Mouse (Mus musculus): ENCODE data around the gene Trpm3.

DNA sequence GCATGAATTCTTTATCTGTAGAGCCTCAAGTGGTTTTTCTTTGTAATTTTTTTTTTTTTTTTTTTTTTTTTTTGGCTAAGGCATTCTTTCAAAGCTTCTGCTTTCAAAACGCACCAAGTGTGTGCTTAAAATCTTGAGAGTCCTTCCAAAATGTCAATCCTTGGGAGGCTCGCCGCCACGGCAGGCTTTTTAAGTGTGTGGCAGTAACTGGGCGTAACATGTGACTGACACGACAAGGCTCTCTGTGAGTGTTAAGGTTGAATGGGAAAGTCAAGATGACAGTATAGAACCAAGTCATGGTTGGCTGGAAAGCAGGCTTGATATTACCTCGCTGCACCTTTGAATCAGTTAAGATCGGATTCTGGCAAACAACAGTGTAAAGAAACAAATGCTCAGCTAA lies 200.1 kb downstream of the Trpm3 start:
- no peak for TF ChIP-seq CTCF (IDR thresholded peaks at IDR 0.05; ENCODE audit: low read depth)
- TF ChIP-seq EP300 (IDR thresholded peaks at IDR 0.05; ENCODE audit: low read depth), result no peak
